In genomic region chr19:45718286-45718685, GRCm38 (mm10) we compare ENCODE assay signal across 10 mouse cellular contexts. TPM values are rescaled to one million over a fixed set of nuclear protein-coding genes. Genes with fewer than 3 reads are reported as not detected.
DNase-seq lines count a peak whose midpoint lies in the region; ATAC-seq and TF ChIP-seq lines count a peak whose summit lies in the region.
"Had no signal": no experiment of that assay in that cellular context is flagged by ENCODE, and none has a peak within 500 bp of the region (broad histone marks: within the 10 kb centered on the region; RNA-seq: fewer than 3 reads in every experiment).

No protein-coding gene starts in this region.

- 20% methylated on average over 3 of the region's 3 CpGs for WGBS in heart, adult 2 months
- WGBS in limb, embryonic 13.5 days: 69% methylated on average over 3 of the region's 3 CpGs
- WGBS in limb, embryonic 10.5 days: 77% methylated on average over 3 of the region's 3 CpGs
- 50% methylated on average over 3 of the region's 3 CpGs for WGBS in forebrain, postnatal 0 days
- 66% methylated on average over 3 of the region's 3 CpGs for WGBS in neural tube, embryonic 12.5 days
- WGBS in liver, postnatal 0 days (ENCODE audit: insufficient replicate concordance): 83% methylated on average over 3 of the region's 3 CpGs

- ATAC-seq in limb, embryonic 13.5 days (ENCODE audit: low FRiP score, low read depth): no peak
- ATAC-seq in forebrain, postnatal 0 days: peak; percentile 23; the same call in 1 of the 2 replicates
- no peak for ATAC-seq in neural tube, embryonic 12.5 days (ENCODE audit: low FRiP score, low read depth)
- ATAC-seq in liver, postnatal 0 days: no peak

- H3K27ac ChIP-seq in heart, adult 2 months: peak overlapping the region; percentile 53; the same call in 1 of the 2 replicates
- no peak overlapping the region for H3K27ac ChIP-seq in limb, embryonic 13.5 days
- no peak overlapping the region for H3K27ac ChIP-seq in limb, embryonic 10.5 days
- H3K27ac ChIP-seq in forebrain, postnatal 0 days (ENCODE audit: low read depth, low read length): peak overlapping the region; percentile 74
- no peak overlapping the region for H3K27ac ChIP-seq in neural tube, embryonic 12.5 days
- no peak overlapping the region for H3K27ac ChIP-seq in liver, postnatal 0 days (ENCODE audit: low read depth)

- H3K79me2 ChIP-seq in heart, adult 2 months (replicated peaks; ENCODE audit: control insufficient read depth, insufficient read depth, low read length): no peaks in the 10 kb centered on the region

- no peaks in the 10 kb centered on the region for H3K27me3 ChIP-seq in heart, adult 2 months (ENCODE audit: control insufficient read depth, insufficient read depth, low read length)
- H3K27me3 ChIP-seq in limb, embryonic 13.5 days: peaks cover 17% of the 10 kb centered on the region; the same call in 1 of the 2 replicates
- peaks cover 23% of the 10 kb centered on the region for H3K27me3 ChIP-seq in limb, embryonic 10.5 days (ENCODE audit: low read depth, poor library complexity, severe bottlenecking)
- H3K27me3 ChIP-seq in forebrain, postnatal 0 days (ENCODE audit: insufficient read depth, low read length): no peaks in the 10 kb centered on the region
- H3K27me3 ChIP-seq in neural tube, embryonic 12.5 days (replicated peaks): peaks cover 34% of the 10 kb centered on the region
- peaks cover 5% of the 10 kb centered on the region; the same call in 1 of the 2 replicates for H3K27me3 ChIP-seq in liver, postnatal 0 days (ENCODE audit: insufficient read depth, low read length)

- no peak overlapping the region; the same call in 1 of the 2 replicates for H3K4me3 ChIP-seq in heart, adult 2 months
- H3K4me3 ChIP-seq in limb, embryonic 13.5 days: no peak overlapping the region
- H3K4me3 ChIP-seq in limb, embryonic 10.5 days: no peak overlapping the region
- H3K4me3 ChIP-seq in forebrain, postnatal 0 days (ENCODE audit: low read depth, low read length): peak overlapping the region; percentile 31; the same call in 1 of the 2 replicates
- no peak overlapping the region for H3K4me3 ChIP-seq in neural tube, embryonic 12.5 days
- no peak overlapping the region for H3K4me3 ChIP-seq in liver, postnatal 0 days (ENCODE audit: low read depth, low read length)

- no peak for TF ChIP-seq POLR2A in heart, adult 2 months (IDR thresholded peaks at IDR 0.05; ENCODE audit: insufficient read depth, low read depth, low read length)

- no peak for TF ChIP-seq EP300 in heart, adult 2 months (IDR thresholded peaks at IDR 0.05; ENCODE audit: insufficient read depth, low read depth, low read length)
- no peak for TF ChIP-seq EP300 in liver, postnatal 0 days (IDR thresholded peaks at IDR 0.05; ENCODE audit: low read depth)

- no peak for TF ChIP-seq CTCF in heart, adult 2 months (IDR thresholded peaks at IDR 0.05)
- no peak for TF ChIP-seq CTCF in forebrain, postnatal 0 days (IDR thresholded peaks at IDR 0.05; ENCODE audit: low read depth)
- no peak for TF ChIP-seq CTCF in liver, postnatal 0 days (IDR thresholded peaks at IDR 0.05; ENCODE audit: low read depth)

- DNase-seq in heart, adult 2 months: no peak
- DNase-seq in heart, adult 8-10 months (ENCODE audit: low spot score): no peak
- DNase-seq in limb, embryonic 10.5 days (ENCODE audit: low spot score): no peak
- DNase-seq in forebrain, postnatal 0 days: no peak
- no peak for DNase-seq in right cerebral cortex, postnatal 36 days (ENCODE audit: low spot score in 2 of 2)
- no peak for DNase-seq in liver, postnatal 0 days
- DNase-seq: B cell, adult 2 months had no signal

- H3K36me3 ChIP-seq in heart, adult 2 months (ENCODE audit: control insufficient read depth, insufficient read depth, low read length): no peaks in the 10 kb centered on the region
- H3K36me3 ChIP-seq in limb, embryonic 13.5 days: no peaks in the 10 kb centered on the region
- H3K36me3 ChIP-seq in limb, embryonic 10.5 days: no peaks in the 10 kb centered on the region
- H3K36me3 ChIP-seq in forebrain, postnatal 0 days (ENCODE audit: insufficient read depth): no peaks in the 10 kb centered on the region
- no peaks in the 10 kb centered on the region for H3K36me3 ChIP-seq in neural tube, embryonic 12.5 days
- H3K36me3 ChIP-seq in liver, postnatal 0 days (replicated peaks; ENCODE audit: insufficient read depth, low read length): no peaks in the 10 kb centered on the region

- H3K9ac ChIP-seq in heart, adult 2 months (ENCODE audit: low read depth, low read length): no peak overlapping the region; the same call in 1 of the 2 replicates
- no peak overlapping the region for H3K9ac ChIP-seq in limb, embryonic 13.5 days
- H3K9ac ChIP-seq in forebrain, postnatal 0 days: peak overlapping the region; percentile 34
- H3K9ac ChIP-seq in neural tube, embryonic 12.5 days: 0 out of 2 replicates have a peak overlapping the region, but pooled peaks have one; percentile 44
- no peak overlapping the region for H3K9ac ChIP-seq in liver, postnatal 0 days (replicated peaks)

- peak overlapping the region; percentile 42 for H3K4me2 ChIP-seq in limb, embryonic 13.5 days (replicated peaks)
- peak overlapping the region; percentile 49 for H3K4me2 ChIP-seq in forebrain, postnatal 0 days (ENCODE audit: low read depth)
- peak overlapping the region; percentile 52 for H3K4me2 ChIP-seq in neural tube, embryonic 12.5 days (replicated peaks)
- no peak overlapping the region for H3K4me2 ChIP-seq in liver, postnatal 0 days (ENCODE audit: low read depth, low read length)

- no peaks in the 10 kb centered on the region; the same call in 1 of the 2 replicates for H3K4me1 ChIP-seq in heart, adult 2 months (ENCODE audit: control insufficient read depth, insufficient read depth, low read length)
- peaks cover 12% of the 10 kb centered on the region for H3K4me1 ChIP-seq in limb, embryonic 13.5 days
- peaks cover 23% of the 10 kb centered on the region for H3K4me1 ChIP-seq in limb, embryonic 10.5 days
- H3K4me1 ChIP-seq in forebrain, postnatal 0 days (ENCODE audit: insufficient read depth): peaks cover 4% of the 10 kb centered on the region; the same call in 1 of the 2 replicates
- H3K4me1 ChIP-seq in neural tube, embryonic 12.5 days: peaks cover 13% of the 10 kb centered on the region; the same call in 1 of the 2 replicates
- H3K4me1 ChIP-seq in liver, postnatal 0 days (ENCODE audit: insufficient read depth): no peaks in the 10 kb centered on the region

- no peaks in the 10 kb centered on the region for H3K9me3 ChIP-seq in limb, embryonic 13.5 days
- no peaks in the 10 kb centered on the region for H3K9me3 ChIP-seq in limb, embryonic 10.5 days (replicated peaks)
- no peaks in the 10 kb centered on the region for H3K9me3 ChIP-seq in forebrain, postnatal 0 days (ENCODE audit: low read length)
- H3K9me3 ChIP-seq in neural tube, embryonic 12.5 days: no peaks in the 10 kb centered on the region
- no peaks in the 10 kb centered on the region for H3K9me3 ChIP-seq in liver, postnatal 0 days (ENCODE audit: low read length)

- intact Hi-C loops in heart, adult 2 months (cut with DNase I): no loop called here

RNA-seq across cellular contexts. Expression of gene Fgf8, which starts 24.4 kb away (rescaled TPM):
- total RNA-seq in heart, adult 2 months (2021): not detected
- not detected in 2 replicates for polyA plus RNA-seq in heart, adult 2 months (2012; rRNA removed)
- total RNA-seq in heart, adult 8-10 months (2022): not detected
- 2.7 and 3.5 TPM in 2 replicates for polyA plus RNA-seq in limb, embryonic 13.5 days (2015; fragmentation: Nextera tagmentation; extraction: Ambion mirVana)
- 78.5 and 105 TPM in 2 replicates for polyA plus RNA-seq in limb, embryonic 10.5 days (2016; fragmentation: Nextera tagmentation; extraction: Ambion mirVana)
- total RNA-seq in forebrain, postnatal 0 days (2014; rRNA removed): 1.00 TPM in 1 of 2 replicates, not detected in the other
- 0.24 and 0.26 TPM in 2 replicates for polyA plus RNA-seq in forebrain, postnatal 0 days (2015; fragmentation: Nextera tagmentation; extraction: Ambion mirVana)
- not detected in 2 replicates for polyA plus RNA-seq in neural tube, embryonic 12.5 days (2016; fragmentation: Nextera tagmentation; extraction: Ambion mirVana)
- polyA plus RNA-seq in liver, postnatal 0 days (2015; fragmentation: Nextera tagmentation; extraction: Ambion mirVana): not detected in 2 replicates
- polyA plus RNA-seq: liver, embryonic 16.5 days had no signal

RNA-seq across cellular contexts. Expression of gene Npm3, which starts 31.1 kb away (rescaled TPM):
- 10 to 100 TPM; 15.6 to 15.7 TPM for total RNA-seq in heart, adult 2 months (2021)
- 25.2 and 28.0 TPM in 2 replicates for polyA plus RNA-seq in heart, adult 2 months (2012; rRNA removed)
- total RNA-seq in heart, adult 8-10 months (2022): 10 to 100 TPM; 11.5 to 16.0 (median 13.9) TPM
- polyA plus RNA-seq in limb, embryonic 13.5 days (2015; fragmentation: Nextera tagmentation; extraction: Ambion mirVana): 15.4 and 16.8 TPM in 2 replicates
- 13.3 and 14.9 TPM in 2 replicates for polyA plus RNA-seq in limb, embryonic 10.5 days (2016; fragmentation: Nextera tagmentation; extraction: Ambion mirVana)
- total RNA-seq in forebrain, postnatal 0 days (2014; rRNA removed): 34.7 and 55.2 TPM in 2 replicates
- 7.8 and 11.5 TPM in 2 replicates for polyA plus RNA-seq in forebrain, postnatal 0 days (2015; fragmentation: Nextera tagmentation; extraction: Ambion mirVana)
- 5.9 and 7.8 TPM in 2 replicates for polyA plus RNA-seq in neural tube, embryonic 12.5 days (2016; fragmentation: Nextera tagmentation; extraction: Ambion mirVana)
- polyA plus RNA-seq in liver, postnatal 0 days (2015; fragmentation: Nextera tagmentation; extraction: Ambion mirVana): 6.3 and 6.5 TPM in 2 replicates

RNA-seq across cellular contexts. Expression of gene Fbxw4, which starts 58.2 kb away (rescaled TPM):
- total RNA-seq in heart, adult 2 months (2021): 10 to 100 TPM; 28.1 to 31.2 TPM
- 61.5 and 73.0 TPM in 2 replicates for polyA plus RNA-seq in heart, adult 2 months (2012; rRNA removed)
- 10 to 100 TPM; 27.2 to 32.6 (median 31.2) TPM for total RNA-seq in heart, adult 8-10 months (2022)
- 4.5 and 5.6 TPM in 2 replicates for polyA plus RNA-seq in limb, embryonic 13.5 days (2015; fragmentation: Nextera tagmentation; extraction: Ambion mirVana)
- 3.9 and 5.3 TPM in 2 replicates for polyA plus RNA-seq in limb, embryonic 10.5 days (2016; fragmentation: Nextera tagmentation; extraction: Ambion mirVana)
- 31.8 and 34.2 TPM in 2 replicates for total RNA-seq in forebrain, postnatal 0 days (2014; rRNA removed)
- 5.0 and 6.4 TPM in 2 replicates for polyA plus RNA-seq in forebrain, postnatal 0 days (2015; fragmentation: Nextera tagmentation; extraction: Ambion mirVana)
- polyA plus RNA-seq in neural tube, embryonic 12.5 days (2016; fragmentation: Nextera tagmentation; extraction: Ambion mirVana): 5.4 and 5.9 TPM in 2 replicates
- 2.2 and 3.0 TPM in 2 replicates for polyA plus RNA-seq in liver, postnatal 0 days (2015; fragmentation: Nextera tagmentation; extraction: Ambion mirVana)

Comparison
In these comparisons a context has a peak if more than half of its experiments do, and no peak if none do; other contexts are left out.
1. RNA of gene Fgf8, which starts 24.4 kb away (polyA plus RNA-seq): 78.5 to 105 TPM in limb, embryonic 10.5 days; 2.7 to 3.5 TPM in limb, embryonic 13.5 days, 0.24 to 0.26 TPM in forebrain, postnatal 0 days, not detected in neural tube, embryonic 12.5 days, not detected in liver, postnatal 0 days and not detected in heart, adult 2 months; every median in the first group is over 10 times any median in the second.
2. H3K27ac ChIP-seq: peak in heart, adult 2 months (single experiment) and forebrain, postnatal 0 days (single experiment); none in limb, embryonic 13.5 days (single experiment), limb, embryonic 10.5 days (single experiment), neural tube, embryonic 12.5 days (single experiment) and liver, postnatal 0 days (single experiment).
3. H3K9ac ChIP-seq: peak in forebrain, postnatal 0 days (single experiment) and neural tube, embryonic 12.5 days (single experiment); none in heart, adult 2 months (single experiment), limb, embryonic 13.5 days (single experiment) and liver, postnatal 0 days (single experiment).